Mouse (Mus musculus): ENCODE results near the gene Apbb2.

GRCm38 (mm10) chr5:66559591-66560175 lies 58.9 kb downstream of the Apbb2 start:
- TF ChIP-seq POLR2A (IDR thresholded peaks at IDR 0.05; ENCODE audit: insufficient read length, low read depth) (no peak), MAX (IDR thresholded peaks at IDR 0.05; ENCODE audit: low read depth) (no peak), REST (IDR thresholded peaks at IDR 0.05; ENCODE audit: insufficient read depth, insufficient read length) (no peak), MYOG (IDR thresholded peaks at IDR 0.05; ENCODE audit: control insufficient read depth in 1 of 3, insufficient read depth in 1 of 3, insufficient read length in 2 of 3, low read depth in 2 of 3) (peak; percentile 78 to 95 (median 80)), TCF12 (IDR thresholded peaks at IDR 0.05; ENCODE audit: insufficient read depth, poor library complexity, severe bottlenecking) (peak; percentile 81), USF1 (IDR thresholded peaks at IDR 0.05; ENCODE audit: low read depth) (no peak), E2F4 (IDR thresholded peaks at IDR 0.05; ENCODE audit: insufficient read depth) (no peak), POLR2AphosphoS2 (IDR thresholded peaks at IDR 0.05; ENCODE audit: insufficient read length, low read depth) (no peak), SRF (IDR thresholded peaks at IDR 0.05; ENCODE audit: control insufficient read depth, insufficient read length, low read depth) (no peak)
